In the genomic region with DNA sequence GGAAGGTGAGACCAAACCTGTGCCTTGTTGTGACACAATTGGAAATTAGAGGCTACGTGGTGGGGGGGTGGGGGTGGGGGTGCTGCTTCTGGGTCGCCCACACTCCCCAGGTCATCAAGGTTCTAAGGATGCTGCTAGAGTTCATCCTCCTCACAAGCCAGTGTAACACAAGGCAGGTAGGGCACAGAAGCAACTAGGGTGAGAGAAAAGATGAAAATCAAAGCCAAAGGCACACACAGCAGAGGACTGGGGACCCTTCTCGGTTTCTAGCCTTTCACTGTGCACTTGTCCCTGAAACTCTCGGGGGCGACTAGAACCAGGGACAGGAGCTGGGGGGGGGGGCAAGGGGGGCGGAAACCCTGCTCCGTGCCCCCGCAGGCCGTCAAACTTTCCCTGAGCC, we compare ENCODE assay signal across 8 mouse cellular contexts. TPM values are rescaled to one million over a fixed set of nuclear protein-coding genes. Genes with fewer than 3 reads are reported as not detected.
DNase-seq lines count a peak whose midpoint lies in the region; ATAC-seq lines count a peak whose summit lies in the region.

No protein-coding gene starts in this region.

- peak overlapping the region; percentile 89 for H3K27ac ChIP-seq in heart, embryonic 15.5 days
- no peak overlapping the region; the same call in 1 of the 2 replicates for H3K27ac ChIP-seq in embryonic facial prominence, embryonic 10.5 days (replicated peaks)
- no peak overlapping the region for H3K27ac ChIP-seq in hindbrain, embryonic 14.5 days
- H3K27ac ChIP-seq in midbrain, embryonic 12.5 days (replicated peaks): no peak overlapping the region

- H3K4me1 ChIP-seq in heart, embryonic 15.5 days (replicated peaks): peaks cover 29% of the 10 kb centered on the region
- peaks cover 20% of the 10 kb centered on the region for H3K4me1 ChIP-seq in embryonic facial prominence, embryonic 10.5 days
- peaks cover 5% of the 10 kb centered on the region; the same call in 1 of the 2 replicates for H3K4me1 ChIP-seq in hindbrain, embryonic 14.5 days (replicated peaks; ENCODE audit: control insufficient read depth, insufficient read depth, low read length)
- peaks cover 6% of the 10 kb centered on the region; the same call in 1 of the 2 replicates for H3K4me1 ChIP-seq in midbrain, embryonic 12.5 days

- H3K36me3 ChIP-seq in heart, embryonic 15.5 days: no peaks in the 10 kb centered on the region
- no peaks in the 10 kb centered on the region for H3K36me3 ChIP-seq in embryonic facial prominence, embryonic 10.5 days (replicated peaks)
- H3K36me3 ChIP-seq in hindbrain, embryonic 14.5 days (replicated peaks; ENCODE audit: control insufficient read depth, insufficient read depth): no peaks in the 10 kb centered on the region
- no peaks in the 10 kb centered on the region for H3K36me3 ChIP-seq in midbrain, embryonic 12.5 days

- ATAC-seq in heart, embryonic 15.5 days (replicated peaks; ENCODE audit: insufficient number of reproducible peaks, insufficient read depth, low FRiP score, low read depth): no peak
- no peak for ATAC-seq in hindbrain, embryonic 14.5 days (ENCODE audit: low FRiP score)
- no peak for ATAC-seq in midbrain, embryonic 12.5 days (ENCODE audit: low FRiP score, low read depth)

- H3K9me3 ChIP-seq in heart, embryonic 15.5 days (replicated peaks): no peaks in the 10 kb centered on the region
- H3K9me3 ChIP-seq in embryonic facial prominence, embryonic 10.5 days: no peaks in the 10 kb centered on the region
- H3K9me3 ChIP-seq in hindbrain, embryonic 14.5 days (ENCODE audit: control insufficient read depth, low read length): no peaks in the 10 kb centered on the region
- no peaks in the 10 kb centered on the region for H3K9me3 ChIP-seq in midbrain, embryonic 12.5 days

- 17% methylated on average over 9 of the region's 9 CpGs for WGBS in heart, embryonic 15.5 days
- 16% methylated on average over 9 of the region's 9 CpGs for WGBS in embryonic facial prominence, embryonic 10.5 days
- WGBS in hindbrain, embryonic 14.5 days: 18% methylated on average over 9 of the region's 9 CpGs
- 22% methylated on average over 8 of the region's 9 CpGs for WGBS in midbrain, embryonic 12.5 days

- peak overlapping the region; percentile 84 for H3K4me2 ChIP-seq in heart, embryonic 15.5 days
- peak overlapping the region; percentile 69 for H3K4me2 ChIP-seq in hindbrain, embryonic 14.5 days (replicated peaks)
- H3K4me2 ChIP-seq in midbrain, embryonic 12.5 days (replicated peaks): peak overlapping the region; percentile 62

- peaks cover 27% of the 10 kb centered on the region for H3K27me3 ChIP-seq in heart, embryonic 15.5 days
- peaks cover 68% of the 10 kb centered on the region for H3K27me3 ChIP-seq in embryonic facial prominence, embryonic 10.5 days (replicated peaks; ENCODE audit: low read depth, poor library complexity, severe bottlenecking)
- H3K27me3 ChIP-seq in hindbrain, embryonic 14.5 days (ENCODE audit: control insufficient read depth, insufficient read depth, low read length): no peaks in the 10 kb centered on the region
- peaks cover 45% of the 10 kb centered on the region for H3K27me3 ChIP-seq in midbrain, embryonic 12.5 days

- DNase-seq in heart, adult 9 months (ENCODE audit: low spot score in 2 of 2): no peak
- no peak for DNase-seq in embryonic facial prominence, embryonic 10.5 days (ENCODE audit: low spot score)
- DNase-seq in hindbrain, embryonic 14.5 days (ENCODE audit: low spot score): no peak
- no peak for DNase-seq in thymus, postnatal 14 days
- DNase-seq in right cerebral cortex, postnatal 25 days: no peak
- no peak for DNase-seq in cerebellum, postnatal 36 days

- H3K9ac ChIP-seq in heart, embryonic 15.5 days: peak overlapping the region; percentile 49; the same call in 1 of the 2 replicates
- peak overlapping the region; percentile 49 for H3K9ac ChIP-seq in hindbrain, embryonic 14.5 days
- H3K9ac ChIP-seq in midbrain, embryonic 12.5 days (replicated peaks): no peak overlapping the region; the same call in 1 of the 2 replicates

- H3K4me3 ChIP-seq in heart, embryonic 15.5 days: peak overlapping the region; percentile 44
- H3K4me3 ChIP-seq in embryonic facial prominence, embryonic 10.5 days: peak overlapping the region; percentile 53
- peak overlapping the region; percentile 27 for H3K4me3 ChIP-seq in hindbrain, embryonic 14.5 days (replicated peaks; ENCODE audit: low read length)
- H3K4me3 ChIP-seq in midbrain, embryonic 12.5 days: peak overlapping the region; percentile 37

RNA-seq across cellular contexts. Expression of a gene that starts 4.6 kb away (rescaled TPM):
- polyA plus RNA-seq in heart, embryonic 15.5 days (2015; fragmentation: Nextera tagmentation; extraction: Ambion mirVana): 13.1 and 19.4 TPM in 2 replicates
- 3.3 and 4.5 TPM in 2 replicates for polyA plus RNA-seq in embryonic facial prominence, embryonic 10.5 days (2016; fragmentation: Nextera tagmentation; extraction: Ambion mirVana)
- polyA plus RNA-seq in hindbrain, embryonic 14.5 days (2014; fragmentation: Nextera tagmentation; extraction: Ambion mirVana): 4.3 and 5.8 TPM in 2 replicates
- 2.9 and 3.1 TPM in 2 replicates for polyA plus RNA-seq in midbrain, embryonic 12.5 days (2016; fragmentation: Nextera tagmentation; extraction: Ambion mirVana)

RNA-seq across cellular contexts. Expression of a gene that starts 28.5 kb away (rescaled TPM):
- 4.5 and 5.8 TPM in 2 replicates for polyA plus RNA-seq in heart, embryonic 15.5 days (2015; fragmentation: Nextera tagmentation; extraction: Ambion mirVana)
- 0.27 and 0.41 TPM in 2 replicates for polyA plus RNA-seq in embryonic facial prominence, embryonic 10.5 days (2016; fragmentation: Nextera tagmentation; extraction: Ambion mirVana)
- 1.5 and 1.7 TPM in 2 replicates for polyA plus RNA-seq in hindbrain, embryonic 14.5 days (2014; fragmentation: Nextera tagmentation; extraction: Ambion mirVana)
- 0.31 and 0.43 TPM in 2 replicates for polyA plus RNA-seq in midbrain, embryonic 12.5 days (2016; fragmentation: Nextera tagmentation; extraction: Ambion mirVana)

RNA-seq across cellular contexts. Expression of a gene that starts 58.4 kb away (rescaled TPM):
- polyA plus RNA-seq in heart, embryonic 15.5 days (2015; fragmentation: Nextera tagmentation; extraction: Ambion mirVana): 26.7 and 40.0 TPM in 2 replicates
- polyA plus RNA-seq in embryonic facial prominence, embryonic 10.5 days (2016; fragmentation: Nextera tagmentation; extraction: Ambion mirVana): 44.6 and 51.2 TPM in 2 replicates
- polyA plus RNA-seq in hindbrain, embryonic 14.5 days (2014; fragmentation: Nextera tagmentation; extraction: Ambion mirVana): 59.8 and 65.4 TPM in 2 replicates
- 63.4 and 64.1 TPM in 2 replicates for polyA plus RNA-seq in midbrain, embryonic 12.5 days (2016; fragmentation: Nextera tagmentation; extraction: Ambion mirVana)
